Mouse (Mus musculus) hindlimb bud, embryonic 11.5 days (tissue): Measurements from ENCODE around the gene Lss.

Experiments
- DNase-seq: peaks from one replicate; pipeline ENCODE4 v3.0.0-alpha.2; 2012; ENCODE audit warnings: low read depth, low spot score; ENCODE audit errors: extremely low spot score

Gene Lss

DNA sequence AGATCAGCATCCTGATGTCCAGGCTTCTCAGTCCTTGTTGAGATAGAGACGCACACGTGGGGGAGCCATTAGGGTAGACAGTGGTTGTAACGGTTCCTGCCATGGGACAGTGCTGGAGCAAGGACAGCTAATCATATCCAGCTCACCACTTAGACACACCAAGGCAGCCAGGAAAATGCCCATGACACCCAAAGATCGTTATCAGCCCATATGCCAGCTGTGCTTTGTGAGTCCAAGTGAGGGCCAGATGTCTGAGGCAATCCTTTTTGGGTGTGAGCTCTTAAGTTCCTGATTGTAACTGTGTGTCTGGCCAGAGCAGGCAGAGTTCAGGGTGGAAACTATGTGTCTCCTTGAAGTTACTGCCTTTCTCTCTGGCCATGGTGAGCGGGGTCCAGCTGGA, 22.7 kb downstream of the Lss start:
- DNase-seq: no peak

DNA sequence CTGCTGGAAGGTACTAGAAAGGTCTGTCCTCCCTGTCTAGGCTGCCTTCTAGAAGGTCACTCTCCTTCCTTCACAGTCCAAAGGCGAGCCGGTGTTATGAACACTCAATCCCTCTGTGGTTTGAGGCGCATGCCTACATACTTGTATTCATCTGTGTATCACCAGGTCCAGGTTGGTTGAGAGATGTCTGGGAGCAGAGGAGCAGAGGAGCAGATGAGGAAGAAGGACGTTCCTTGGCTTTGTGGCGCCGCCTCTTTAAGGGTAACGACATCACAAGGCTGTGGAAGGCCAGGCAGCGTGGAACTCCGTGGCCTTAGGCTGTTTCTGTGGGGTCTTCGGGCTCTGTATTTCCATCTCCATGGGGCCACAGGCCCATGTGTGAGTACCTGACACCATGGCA, 30.6 kb downstream of the Lss start, which contains the start of gene Spatc1l:
Spatc1l (plus strand) TSS at position 301 of the 400 bp plus-strand sequence.
- no peak for DNase-seq

DNA sequence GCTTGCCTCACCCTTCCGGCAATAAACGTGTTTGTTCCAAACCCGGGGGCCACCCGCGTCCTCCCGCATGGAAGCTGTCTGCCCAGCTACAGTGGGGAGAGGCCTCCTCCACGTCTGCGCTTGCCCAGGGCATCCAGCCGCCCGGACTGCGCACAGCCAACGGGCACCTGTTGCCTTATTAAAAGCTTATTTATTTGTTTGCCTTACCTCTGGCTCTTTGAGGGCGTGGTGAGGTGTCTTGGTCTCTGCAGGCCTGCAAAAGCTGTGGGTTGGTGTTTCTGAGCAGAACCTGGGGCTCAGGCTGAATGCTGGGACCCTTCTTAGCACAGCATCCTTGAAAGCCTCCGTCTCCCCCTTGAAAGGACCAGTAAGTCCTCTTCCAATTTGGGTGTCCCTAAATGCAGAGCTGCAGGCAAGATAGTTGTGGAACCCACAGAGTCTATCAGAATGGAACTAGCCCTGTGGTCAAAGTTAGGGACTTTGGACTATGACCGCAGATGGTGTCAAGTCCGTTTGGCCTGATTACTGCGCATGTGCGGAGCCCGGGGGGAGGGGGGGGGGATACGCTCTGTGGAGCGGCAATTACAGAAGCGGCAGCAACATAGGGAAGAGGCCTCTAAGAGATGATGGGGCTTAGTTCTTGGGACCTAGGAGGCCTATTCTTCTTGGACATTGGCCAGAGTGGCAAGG, 38.8 kb downstream of the Lss start:
- DNase-seq: no peak

DNA sequence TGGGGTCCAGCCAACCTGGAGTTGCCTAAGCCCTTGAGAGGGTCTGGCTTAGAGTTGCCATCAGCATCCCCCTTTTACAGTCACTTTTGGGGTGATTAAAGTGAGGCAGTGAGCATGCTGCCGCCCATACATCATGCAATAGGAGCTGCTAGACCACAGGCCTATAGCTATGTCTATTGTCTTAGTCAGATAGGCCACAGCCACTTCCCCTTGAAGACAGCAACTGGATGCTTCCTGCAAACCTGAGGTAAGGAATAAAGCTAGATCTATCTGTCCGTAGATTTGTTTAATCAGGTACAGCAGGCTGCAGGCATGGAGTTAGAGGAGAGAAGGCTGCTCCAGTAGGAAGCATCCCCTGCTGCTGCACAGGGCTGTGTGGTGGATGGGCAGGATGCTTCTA, 39.7 kb downstream of the Lss start:
- DNase-seq: no peak

DNA sequence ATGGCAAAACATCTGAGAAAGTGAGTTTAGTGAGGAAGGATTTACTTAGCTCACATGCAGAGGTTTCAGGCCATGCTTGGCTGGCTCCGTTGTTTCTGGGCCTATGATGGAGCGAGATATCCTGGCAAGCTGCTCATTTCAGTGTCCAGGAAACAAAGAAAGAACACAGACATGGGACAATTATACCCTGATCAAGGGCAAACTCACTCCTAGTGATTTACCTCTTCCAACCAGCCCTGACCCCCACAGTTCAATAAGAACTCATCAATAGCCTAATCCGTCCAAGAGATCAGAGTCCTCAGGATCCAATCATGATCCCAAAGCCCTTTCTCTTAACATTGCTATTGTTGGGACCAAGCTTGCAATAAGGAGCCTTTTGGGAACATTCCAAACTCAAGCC, 40.8 kb downstream of the Lss start:
- no peak for DNase-seq

DNA sequence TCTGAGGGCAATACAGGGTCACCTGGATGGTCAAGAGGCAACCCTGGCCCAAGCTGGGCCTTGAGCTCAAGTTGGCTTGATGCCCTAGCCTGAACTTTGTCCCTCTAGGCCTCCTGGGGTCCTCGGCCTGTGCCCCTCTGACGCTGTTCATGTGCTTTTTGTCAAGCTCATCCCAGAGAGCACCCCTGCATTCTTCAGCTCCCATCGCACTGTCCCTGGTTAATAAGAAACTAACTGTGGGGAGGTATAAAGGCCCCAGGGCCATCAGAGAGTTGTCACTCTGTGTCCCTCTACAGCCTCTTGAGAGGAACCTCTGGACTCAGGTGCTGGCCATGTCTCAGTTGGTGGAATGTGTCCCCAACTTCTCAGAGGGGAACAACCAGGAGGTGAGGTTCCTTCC, 44.0 kb downstream of the Lss start, which contains the start of gene Ftcd:
Ftcd (plus strand) TSS at position 275 of the 400 bp plus-strand sequence.
- DNase-seq: no peak

DNA sequence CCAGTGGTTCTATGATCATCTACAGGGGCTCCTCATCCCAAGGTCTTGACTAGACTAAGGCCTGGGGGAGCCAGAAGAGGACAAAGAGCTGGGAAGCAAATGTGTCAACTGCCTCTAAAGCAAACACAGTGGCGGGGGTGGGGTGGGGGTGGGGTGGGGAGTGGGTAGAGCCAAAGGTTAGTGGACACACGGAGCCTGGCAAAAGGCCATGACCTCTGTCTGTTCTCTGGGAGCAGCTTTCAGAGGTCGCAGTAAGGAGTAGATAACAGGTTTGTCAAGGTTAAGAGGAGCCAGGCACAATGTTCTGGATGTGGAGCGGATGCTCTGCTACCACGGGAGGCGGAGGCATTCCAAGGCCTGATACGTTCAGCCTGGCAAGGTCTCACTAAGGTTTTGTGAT, 45.5 kb downstream of the Lss start:
- no peak for DNase-seq

DNA sequence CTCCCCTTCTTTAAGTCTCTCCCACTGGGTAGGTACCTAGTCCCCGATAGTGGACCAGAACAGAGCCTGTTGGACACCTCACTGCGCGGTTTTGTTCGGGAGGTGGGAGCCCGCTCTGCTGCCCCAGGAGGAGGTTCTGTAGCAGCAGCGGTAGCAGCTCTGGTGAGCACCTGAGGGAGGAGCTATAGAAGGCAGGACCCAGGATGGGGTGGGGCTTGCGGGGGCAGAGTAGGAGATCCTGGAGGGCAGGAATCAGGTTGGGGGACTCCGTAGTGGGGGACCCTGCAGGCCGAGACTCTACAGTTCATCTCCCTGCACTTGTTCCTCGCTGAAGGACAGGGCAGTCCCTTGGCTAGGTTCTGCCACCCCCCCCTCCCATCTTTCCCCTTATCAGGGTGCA, 52.8 kb downstream of the Lss start:
- DNase-seq: no peak

DNA sequence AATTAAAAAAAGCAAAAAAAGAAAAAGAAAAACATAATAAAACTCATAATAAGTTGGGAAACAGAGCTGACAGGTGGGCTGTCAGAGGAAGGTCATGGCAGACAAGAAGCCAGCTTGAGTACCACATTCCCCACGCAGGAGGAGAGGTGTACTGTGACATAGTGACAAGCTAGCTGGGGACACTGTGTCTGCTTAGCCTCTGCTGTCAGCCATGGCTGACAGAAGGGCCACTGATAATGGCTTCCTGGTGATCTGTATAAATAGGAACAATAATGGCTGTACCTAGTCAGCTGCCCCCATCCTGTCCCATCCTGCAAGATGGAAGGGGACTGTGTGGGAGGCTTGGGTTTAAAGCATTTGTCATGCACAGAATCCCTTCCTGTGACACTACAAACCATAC, 54.8 kb downstream of the Lss start:
- no peak for DNase-seq

DNA sequence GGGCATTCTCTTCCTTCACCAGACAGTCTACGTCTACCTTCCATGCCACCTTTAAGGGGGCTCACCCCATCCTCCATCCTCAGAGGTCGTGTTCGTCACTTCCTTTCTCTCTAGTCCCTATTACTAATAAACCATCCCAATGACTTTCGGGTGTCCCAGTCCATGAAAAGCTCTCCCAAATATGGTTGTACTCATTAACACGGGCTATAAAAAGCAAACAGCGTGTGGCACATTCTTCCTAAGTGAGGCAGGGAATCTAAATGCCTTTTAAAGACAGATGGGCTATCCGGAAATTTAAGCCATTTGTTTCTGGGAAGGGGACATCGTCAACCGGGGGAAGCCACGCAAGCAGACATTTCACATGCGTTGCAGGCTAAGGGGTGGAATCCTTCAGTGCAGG, 58.8 kb downstream of the Lss start:
- DNase-seq: no peak

DNA sequence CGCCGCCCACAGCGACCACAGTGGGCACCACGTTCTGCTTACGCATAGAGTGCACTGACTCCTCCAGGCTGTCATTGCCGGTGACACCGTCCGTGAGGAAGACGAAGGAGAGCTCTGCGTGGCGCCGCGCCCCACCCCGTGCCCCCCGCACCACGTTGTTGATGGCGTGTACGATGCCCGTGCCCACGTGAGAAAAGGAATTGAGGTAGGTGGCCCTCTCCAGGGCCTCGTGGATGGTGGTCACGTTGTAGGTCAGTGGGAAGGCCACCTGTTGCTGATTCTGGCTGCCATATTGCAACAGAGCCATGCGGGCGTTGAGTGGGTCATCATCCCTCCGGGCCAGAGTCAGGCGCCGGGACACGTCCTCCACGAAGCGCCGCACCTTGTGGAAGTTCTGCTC, 65.0 kb downstream of the Lss start:
- no peak for DNase-seq

DNA sequence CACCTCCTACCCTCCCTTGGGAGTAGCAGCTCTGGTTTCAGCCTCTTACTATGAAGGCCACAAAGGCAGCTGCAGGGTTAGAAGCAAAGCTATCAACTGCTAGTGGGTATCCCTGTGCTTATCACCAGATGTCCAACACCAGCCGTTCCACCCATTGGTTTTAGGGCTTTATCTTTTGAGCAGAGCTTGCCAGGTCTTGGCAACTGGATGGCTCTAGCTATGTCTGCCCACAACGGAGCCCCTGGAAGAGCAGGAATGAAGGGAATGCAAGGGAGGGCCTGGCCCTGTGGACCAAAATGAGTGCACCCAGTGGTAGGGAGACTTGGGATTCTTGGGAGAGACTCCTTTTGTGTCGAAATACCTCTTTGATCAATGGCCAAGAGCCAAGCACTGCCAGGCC, 71.3 kb downstream of the Lss start:
- no peak for DNase-seq
